Mouse (Mus musculus) heart, postnatal 0 days (tissue): Measurements from ENCODE around the gene Duxbl1. TPM values are rescaled to one million over a fixed set of nuclear protein-coding genes. Genes with fewer than 3 reads are reported as not detected.
"Not testable (repeated sequence)": the region's sequence is repeated elsewhere in the genome, so short reads cannot be mapped to it uniquely, and the experiment has no call there.

Experiments
- ATAC-seq: fragments of 200-750 bp; cut with Nextera tagmentation; 2 replicates; pipeline ENCODE4 v1.8.0; 2017; ENCODE audit warnings: low read depth, moderate number of reproducible peaks, moderate library complexity; ENCODE audit not compliant: insufficient read depth
- DNase-seq: peaks from one replicate; pipeline ENCODE4 v3.0.0-alpha.2; 2016; ENCODE audit warnings: low spot score
- H3K27ac ChIP-seq: fragments of 300-500 bp; sonication (generic); 2 replicates; pipeline ENCODE4 v1.5.1; 2014; ENCODE audit warnings: low read depth, mild to moderate bottlenecking
- H3K27me3 ChIP-seq: fragments of 300-500 bp; sonication (generic); 2 replicates; pipeline ENCODE4 v1.6.1; 2014; ENCODE audit warnings: low read length, mixed read lengths; ENCODE audit not compliant: control insufficient read depth, insufficient read depth
- H3K36me3 ChIP-seq: fragments of 300-500 bp; sonication (generic); replicated peaks from 2 replicates; pipeline ENCODE4 v1.6.1; 2014; ENCODE audit warnings: low read length, mixed read lengths; ENCODE audit not compliant: control insufficient read depth, insufficient read depth
- H3K4me1 ChIP-seq: fragments of 300-500 bp; sonication (generic); 2 replicates; pipeline ENCODE4 v1.6.1; 2014; ENCODE audit warnings: antibody characterized with exemption; ENCODE audit not compliant: control insufficient read depth, insufficient read depth
- H3K4me2 ChIP-seq: fragments of 300-500 bp; sonication (generic); 2 replicates; pipeline ENCODE4 v1.6.1; 2014; ENCODE audit warnings: low read depth, mild to moderate bottlenecking, low read length, moderate library complexity
- H3K4me3 ChIP-seq: fragments of 300-500 bp; sonication (generic); 2 replicates; pipeline ENCODE4 v1.5.1; 2014; ENCODE audit warnings: low read depth, low read length
- H3K9ac ChIP-seq: fragments of 300-500 bp; sonication (generic); replicated peaks from 2 replicates; pipeline ENCODE4 v1.6.1; 2014; ENCODE audit warnings: low read depth, low read length, mixed read lengths
- H3K9me3 ChIP-seq: fragments of 300-500 bp; sonication (generic); replicated peaks from 2 replicates; pipeline ENCODE4 v1.6.1; 2016; ENCODE audit warnings: low read length; ENCODE audit not compliant: control insufficient read depth
- WGBS: fragments of 180-500 bp; shearing (Covaris S2); extraction: QIAGEN DNeasy Blood & Tissue Kit; methylation state at CpG from one replicate; pipeline ENCODE4 v1.1.7; 2014; 5-methylcytosine and 5-hydroxymethylcytosine counted together
- polyA plus RNA-seq: library from polyadenylated mRNA; unstranded; fragments of >200 nt; fragmentation: Nextera tagmentation; extraction: Ambion mirVana; gene quantifications from 2 replicates; pipeline ENCODE4 v1.2.1, GENCODE M21; 2015
- total RNA-seq: library from RNA; depleted of rRNA; stranded (reverse); fragments of >200 nt; gene quantifications from 2 replicates; pipeline ENCODE4 v1.2.3, GENCODE M21; 2014; ENCODE audit warnings: low replicate concordance; rRNA removed

Duxbl1 gene
- total and polyA plus RNA-seq, 2 experiments from 2014 or later: 0.23 to 2.4 TPM

GRCm38 (mm10) chr14:26021555-26021954 is 43.2 kb downstream of the Duxbl1 start:
- WGBS: no CpG with 5 or more reads among the region's 9 CpGs
- DNase-seq, ATAC-seq: not testable (repeated sequence)

GRCm38 (mm10) chr14:26022831-26023230 is 44.5 kb downstream of the Duxbl1 start:
- H3K4me2 ChIP-seq, H3K27ac ChIP-seq, H3K4me1 ChIP-seq, H3K36me3 ChIP-seq, H3K4me3 ChIP-seq, H3K9ac ChIP-seq, H3K27me3 ChIP-seq, DNase-seq, H3K9me3 ChIP-seq: not testable (repeated sequence)
- peak; percentile 47 for ATAC-seq
- WGBS: no CpG with 5 or more reads among the region's 6 CpGs

More at GRCm38 (mm10) chr14:26021555-26021954, 43.2 kb downstream of the Duxbl1 start:
- H3K4me1 ChIP-seq, H3K4me3 ChIP-seq, H3K9ac ChIP-seq, H3K36me3 ChIP-seq, H3K4me2 ChIP-seq, H3K27me3 ChIP-seq, H3K9me3 ChIP-seq, H3K27ac ChIP-seq: not testable (repeated sequence)

GRCm38 (mm10) chr14:26025653-26026052 is 47.3 kb downstream of the Duxbl1 start:
- not testable (repeated sequence) for H3K36me3 ChIP-seq, H3K4me3 ChIP-seq, H3K9me3 ChIP-seq, H3K27ac ChIP-seq, ATAC-seq, H3K9ac ChIP-seq, DNase-seq, H3K4me1 ChIP-seq, H3K4me2 ChIP-seq, H3K27me3 ChIP-seq
- no CpG with 5 or more reads among the region's 12 CpGs for WGBS

- H3K36me3 ChIP-seq, H3K9ac ChIP-seq, H3K4me1 ChIP-seq, H3K4me2 ChIP-seq, DNase-seq, H3K4me3 ChIP-seq, H3K9me3 ChIP-seq, H3K27ac ChIP-seq, H3K27me3 ChIP-seq: not testable (repeated sequence)
- peak; percentile 47; the same call in 1 of the 2 replicates for ATAC-seq
- WGBS: no CpG with 5 or more reads among the region's 3 CpGs
Measured at GRCm38 (mm10) chr14:26034364-26034763, 56.0 kb downstream of the Duxbl1 start.

- WGBS: no CpG with 5 or more reads among the region's 6 CpGs
- not testable (repeated sequence) for H3K4me1 ChIP-seq, H3K4me3 ChIP-seq, H3K27ac ChIP-seq, H3K4me2 ChIP-seq, H3K9ac ChIP-seq, H3K9me3 ChIP-seq, ATAC-seq, DNase-seq, H3K27me3 ChIP-seq, H3K36me3 ChIP-seq
Measured at GRCm38 (mm10) chr14:26035439-26035838, 57.1 kb downstream of the Duxbl1 start.

Other genes starting within 250 kb of the Duxbl1 start
- gene Zcchc24, start 209.5 kb upstream of the Duxbl1 start, total RNA-seq: 36.6 and 40.3 TPM in 2 replicates
- 14.9 and 18.5 TPM in 2 replicates for gene Zcchc24, start 209.5 kb upstream of the Duxbl1 start, polyA plus RNA-seq
- gene Anxa11, start 136.4 kb upstream of the Duxbl1 start, total RNA-seq: 21.1 and 46.2 TPM in 2 replicates
- gene Anxa11, start 136.4 kb upstream of the Duxbl1 start, polyA plus RNA-seq: 34.9 and 36.8 TPM in 2 replicates
- gene Plac9a, start 75.5 kb upstream of the Duxbl1 start, total RNA-seq: not detected in 2 replicates
- 0.31 and 2.3 TPM in 2 replicates for gene Plac9a, start 75.5 kb upstream of the Duxbl1 start, polyA plus RNA-seq
- 8.8 TPM in 1 of 2 replicates, not detected in the other for gene Tmem254a, start 50.9 kb upstream of the Duxbl1 start, total RNA-seq
- 1.6 and 2.3 TPM in 2 replicates for gene Tmem254a, start 50.9 kb upstream of the Duxbl1 start, polyA plus RNA-seq
- not detected in 2 replicates for gene Cphx1, start 40.3 kb upstream of the Duxbl1 start, total RNA-seq
- gene Cphx1, start 40.3 kb upstream of the Duxbl1 start, polyA plus RNA-seq: 0.10 TPM in 1 of 2 replicates, not detected in the other
- 99.6 and 106 TPM in 2 replicates for gene Gm9780, start 64.1 kb downstream of the Duxbl1 start, total RNA-seq
- 24.3 and 38.1 TPM in 2 replicates for gene Gm9780, start 64.1 kb downstream of the Duxbl1 start, polyA plus RNA-seq
- gene Tmem254c, start 88.8 kb downstream of the Duxbl1 start, total RNA-seq: 9.0 and 18.0 TPM in 2 replicates
- gene Tmem254c, start 88.8 kb downstream of the Duxbl1 start, polyA plus RNA-seq: 17.5 and 18.1 TPM in 2 replicates
- not detected in 2 replicates for gene Cphx2, start 102.9 kb downstream of the Duxbl1 start, total RNA-seq
- gene Cphx2, start 102.9 kb downstream of the Duxbl1 start, polyA plus RNA-seq: not detected in 2 replicates
- not detected in 2 replicates for gene Cphx3, start 103.7 kb downstream of the Duxbl1 start, total RNA-seq
- gene Cphx3, start 103.7 kb downstream of the Duxbl1 start, polyA plus RNA-seq: not detected in 2 replicates
- gene Duxbl2, start 139.8 kb downstream of the Duxbl1 start, total RNA-seq: 0.23 and 0.81 TPM in 2 replicates
- gene Duxbl2, start 139.8 kb downstream of the Duxbl1 start, polyA plus RNA-seq: not detected in 2 replicates
- 7.0 and 26.5 TPM in 2 replicates for gene Plac9b, start 203.9 kb downstream of the Duxbl1 start, total RNA-seq
- gene Plac9b, start 203.9 kb downstream of the Duxbl1 start, polyA plus RNA-seq: 28.7 and 34.6 TPM in 2 replicates
- gene Tmem254b, start 228.5 kb downstream of the Duxbl1 start, total RNA-seq: 5.1 and 29.2 TPM in 2 replicates
- 14.6 and 16.2 TPM in 2 replicates for gene Tmem254b, start 228.5 kb downstream of the Duxbl1 start, polyA plus RNA-seq